Mouse (Mus musculus) heart, adult 2 months (tissue): ENCODE measurements around the gene Wdfy3. TPM values are rescaled to one million over a fixed set of nuclear protein-coding genes. Genes with fewer than 3 reads are reported as not detected.
A peak's percentile ranks its signal among the peaks of the same experiment; 100 is the strongest.

Experiments used
- DNase-seq, 2 experiments: peaks; one replicate each; pipeline ENCODE4 v3.0.0; 2021
- H3K27ac ChIP-seq: fragments of 200-600 bp; 2 replicates; pipeline ENCODE4 v1.8.1; 2022
- H3K27me3 ChIP-seq: fragments of 200-500 bp; 2 replicates; pipeline ENCODE4 v1.6.1; 2012; ENCODE audit warnings: mild to moderate bottlenecking, low read length, inconsistent platforms, mixed read lengths; ENCODE audit not compliant: control insufficient read depth, insufficient read depth
- H3K36me3 ChIP-seq: fragments of 200-500 bp; 2 replicates; pipeline ENCODE4 v1.6.1; 2012; ENCODE audit warnings: low read length, inconsistent platforms; ENCODE audit not compliant: control insufficient read depth, insufficient read depth
- H3K4me1 ChIP-seq: fragments of 200-500 bp; 2 replicates; pipeline ENCODE4 v1.6.1; 2011; ENCODE audit warnings: low read length; ENCODE audit not compliant: control insufficient read depth, insufficient read depth
- H3K4me3 ChIP-seq: fragments of 200-600 bp; 2 replicates; pipeline ENCODE4 v1.8.1; 2022
- H3K79me2 ChIP-seq: fragments of 200-500 bp; replicated peaks from 2 replicates; pipeline ENCODE4 v1.6.1; 2012; ENCODE audit warnings: mild to moderate bottlenecking, inconsistent platforms, low read length, moderate library complexity, mixed read lengths; ENCODE audit not compliant: control insufficient read depth, insufficient read depth
- H3K9ac ChIP-seq: fragments of 200-500 bp; 2 replicates; pipeline ENCODE4 v1.6.1; 2012; ENCODE audit warnings: low read depth, mild to moderate bottlenecking, control low read depth, inconsistent platforms, low read length, mixed read lengths
- CTCF ChIP-seq: fragments of 200-600 bp; IDR thresholded peaks from 2 replicates; pipeline ENCODE4 v1.8.1; 2022; ENCODE audit warnings: antibody characterized with exemption, mild to moderate bottlenecking, moderate library complexity
- EP300 ChIP-seq: fragments of 200-500 bp; IDR thresholded peaks from 2 replicates; pipeline ENCODE4 v1.6.1; 2011; ENCODE audit warnings: low read depth, low read length, control low read depth; ENCODE audit not compliant: insufficient read depth
- POLR2A ChIP-seq: fragments of 200-500 bp; IDR thresholded peaks from 2 replicates; pipeline ENCODE4 v1.6.1; 2011; ENCODE audit warnings: mild to moderate bottlenecking, low read depth, low read length, control low read depth; ENCODE audit not compliant: insufficient read depth
- WGBS: fragments of 180-500 bp; shearing (Covaris S2); methylation state at CpG from one replicate; pipeline ENCODE4 v1.1.7; 2018; 5-methylcytosine and 5-hydroxymethylcytosine counted together
- intact Hi-C: fragments of 180-260 bp; cut with DNase I; formaldehyde crosslinking; loops from one replicate; pipeline ENCODE4 v1.15.1; 2025
- polyA plus RNA-seq: library from polyadenylated mRNA; depleted of rRNA; stranded (reverse); fragments of >200 nt; gene quantifications from 2 replicates; pipeline ENCODE4 v1.2.3, GENCODE M21; 2012
- total RNA-seq, 2 experiments: library from RNA; stranded (reverse); gene quantifications; 2 replicates each; pipeline ENCODE4 v1.2.3; 2021

Wdfy3 gene
- total and polyA plus RNA-seq, 3 experiments: 11.6 to 29.3 (median 29.0) TPM

- no peaks in the 10 kb centered on the region; the same call in 1 of the 2 replicates for H3K36me3 ChIP-seq
- no peaks in the 10 kb centered on the region for H3K27me3 ChIP-seq
- no peaks in the 10 kb centered on the region for H3K79me2 ChIP-seq
- H3K27ac ChIP-seq: peak overlapping the region; percentile 53
- intact Hi-C loops: loop anchor here (2.0 to 5.0 kb wide), 3 partner anchors 29 to 135 kb away; no protein-coding TSS in a partner anchor
- DNase-seq: peak; percentile 70 to 75
- peaks cover 8% of the 10 kb centered on the region for H3K4me1 ChIP-seq
- TF ChIP-seq POLR2A (peak; percentile 17; the same call in 1 of the 2 replicates), EP300 (0 out of 2 replicates have a peak, but pooled peaks have one; percentile 50), CTCF (no peak)
- no peak overlapping the region; the same call in 1 of the 2 replicates for H3K4me3 ChIP-seq
- WGBS: 32% methylated on average over 16 of the region's 16 CpGs
- no peak overlapping the region for H3K9ac ChIP-seq
Observed at GRCm38 (mm10) chr5:101935893-101936292, 133.8 kb downstream of the Wdfy3 start.

- no peaks in the 10 kb centered on the region; the same call in 1 of the 2 replicates for H3K36me3 ChIP-seq
- intact Hi-C loops: loop anchor here (5.0 kb wide), 1 partner anchor 48 kb away; no protein-coding TSS in a partner anchor
Observed at GRCm38 (mm10) chr5:101934629-101935028, 135.1 kb downstream of the Wdfy3 start.

GRCm38 (mm10) chr5:101932971-101933810 is 136.5 kb downstream of the Wdfy3 start:
- DNase-seq: peak in 1 of 2 experiments; percentile 62
- Histone ChIP-seq H3K27ac (peak overlapping the region; percentile 82), H3K27me3 (no peaks in the 10 kb centered on the region), H3K79me2 (no peaks in the 10 kb centered on the region), H3K36me3 (no peaks in the 10 kb centered on the region; the same call in 1 of the 2 replicates), H3K4me3 (no peak overlapping the region), H3K9ac (peak overlapping the region; percentile 18), H3K4me1 (peaks cover 8% of the 10 kb centered on the region)
- WGBS: 36% methylated on average over 15 of the region's 15 CpGs
- TF ChIP-seq EP300 (0 out of 2 replicates have a peak, but pooled peaks have one; percentile 42), CTCF (no peak)
- intact Hi-C loops: no loop called here

More at GRCm38 (mm10) chr5:101934629-101935028, 135.1 kb downstream of the Wdfy3 start:
- no peaks in the 10 kb centered on the region for H3K27me3 ChIP-seq
- no peak for DNase-seq
- TF ChIP-seq POLR2A (no peak), EP300 (no peak), CTCF (no peak)
- H3K4me3 ChIP-seq: no peak overlapping the region
- no peak overlapping the region for H3K9ac ChIP-seq
- no peak overlapping the region for H3K27ac ChIP-seq
- 88% methylated on average over 7 of the region's 7 CpGs for WGBS
- no peaks in the 10 kb centered on the region for H3K79me2 ChIP-seq
- H3K4me1 ChIP-seq: peaks cover 8% of the 10 kb centered on the region

GRCm38 (mm10) chr5:101931997-101932396 is 137.7 kb downstream of the Wdfy3 start:
- no peak for TF ChIP-seq POLR2A
- peak; percentile 73 for TF ChIP-seq CTCF
- intact Hi-C loops: no loop called here
- H3K27me3 ChIP-seq: no peaks in the 10 kb centered on the region
- no peak for DNase-seq
- H3K27ac ChIP-seq: no peak overlapping the region
- no peaks in the 10 kb centered on the region for H3K79me2 ChIP-seq
- H3K4me3 ChIP-seq: no peak overlapping the region
- no peak overlapping the region for H3K9ac ChIP-seq
- WGBS: 75% methylated on average over 4 of the region's 4 CpGs
- H3K36me3 ChIP-seq: no peaks in the 10 kb centered on the region; the same call in 1 of the 2 replicates
- peaks cover 6% of the 10 kb centered on the region for H3K4me1 ChIP-seq

- Histone ChIP-seq H3K27me3 (no peaks in the 10 kb centered on the region), H3K27ac (no peak overlapping the region), H3K4me3 (no peak overlapping the region), H3K9ac (no peak overlapping the region), H3K79me2 (no peaks in the 10 kb centered on the region), H3K36me3 (no peaks in the 10 kb centered on the region), H3K4me1 (no peaks in the 10 kb centered on the region)
- no peak for TF ChIP-seq POLR2A
- TF ChIP-seq CTCF: no peak
- no peak for TF ChIP-seq EP300
- 78% methylated on average over 8 of the region's 8 CpGs for WGBS
- no peak for DNase-seq
- intact Hi-C loops: no loop called here
Observed at GRCm38 (mm10) chr5:101926311-101926710, 143.4 kb downstream of the Wdfy3 start.

- DNase-seq: no peak
- Histone ChIP-seq H3K27me3 (no peaks in the 10 kb centered on the region), H3K4me3 (no peak overlapping the region), H3K36me3 (no peaks in the 10 kb centered on the region), H3K9ac (no peak overlapping the region), H3K27ac (no peak overlapping the region), H3K4me1 (no peaks in the 10 kb centered on the region), H3K79me2 (no peaks in the 10 kb centered on the region)
- 81% methylated on average over 11 of the region's 11 CpGs for WGBS
- intact Hi-C loops: no loop called here
- TF ChIP-seq CTCF (no peak), EP300 (no peak), POLR2A (no peak)
Observed at GRCm38 (mm10) chr5:101923710-101924109, 146.0 kb downstream of the Wdfy3 start.
